Mouse (Mus musculus) G1E (cell line): ENCODE data around the gene Gm3327.
"Not testable (repeated sequence)": the region's sequence is repeated elsewhere in the genome, so short reads cannot be mapped to it uniquely, and the experiment has no call there.

Source experiments
- CTCF ChIP-seq: IDR thresholded peaks from 2 replicates; pipeline ENCODE4 v1.5.1; 2012; ENCODE audit warnings: low read depth, low read length, inconsistent platforms, mixed read lengths
- GATA1 ChIP-seq: IDR thresholded peaks from 2 replicates; pipeline ENCODE4 v1.6.1; 2012; ENCODE audit warnings: borderline replicate concordance, low read length, inconsistent platforms, mixed read lengths
- GATA2 ChIP-seq: IDR thresholded peaks from 2 replicates; pipeline ENCODE4 v1.6.1; 2012; ENCODE audit warnings: low read depth, low read length, inconsistent platforms, borderline replicate concordance
- POLR2AphosphoS5 ChIP-seq: IDR thresholded peaks from 2 replicates; pipeline ENCODE4 v1.6.1; 2012; ENCODE audit warnings: low read depth, low read length, inconsistent platforms; ENCODE audit not compliant: insufficient replicate concordance
- TAL1 ChIP-seq: conservative IDR thresholded peaks from 2 replicates; pipeline ENCODE4 v1.6.1; 2012; ENCODE audit warnings: low read depth, low read length, inconsistent platforms, mixed read lengths

DNA sequence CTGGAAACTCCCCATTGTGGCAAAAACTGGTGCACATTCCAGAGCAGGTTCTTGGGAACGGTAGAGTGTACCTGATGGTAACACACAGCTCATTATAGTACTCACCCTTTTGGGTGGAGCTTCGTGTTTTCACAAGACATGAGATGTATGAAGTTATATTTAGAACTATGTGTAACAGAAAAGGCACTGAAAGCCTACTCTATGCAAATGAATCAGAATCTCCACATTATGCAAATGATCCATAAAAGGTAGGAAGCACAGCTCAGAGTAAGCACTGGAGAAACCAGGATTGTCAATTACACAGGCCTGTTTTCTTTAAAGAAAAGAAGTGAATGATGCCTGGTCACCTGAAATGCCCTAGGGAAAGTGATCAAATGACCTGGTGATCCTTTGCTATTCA lies 36.1 kb upstream of the Gm3327 start:
- TF ChIP-seq GATA1, CTCF, GATA2, POLR2AphosphoS5, TAL1: not testable (repeated sequence)
